ENCODE assay signal across 17 mouse cellular contexts in the genomic region with DNA sequence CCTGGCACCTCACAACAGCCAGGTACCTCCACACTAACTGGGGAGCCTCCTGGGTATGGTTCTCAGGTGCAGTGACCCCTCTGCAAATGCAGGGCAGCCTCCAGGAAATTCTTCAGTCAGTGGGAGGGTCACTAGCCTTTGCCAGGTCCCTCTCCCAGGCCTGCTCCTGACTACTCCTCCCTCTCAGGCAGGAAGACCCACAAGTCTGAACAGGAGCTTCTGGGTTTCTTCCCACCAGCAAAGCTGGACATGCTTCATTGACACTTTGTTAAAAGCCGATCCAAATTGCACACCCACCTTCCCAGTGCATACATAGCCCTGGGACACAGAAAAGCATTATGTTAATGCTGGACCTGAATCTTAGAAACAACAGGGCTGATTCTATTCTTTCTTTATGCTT. TPM values are rescaled to one million over a fixed set of nuclear protein-coding genes. Genes with fewer than 3 reads are reported as not detected.
DNase-seq lines count a peak whose midpoint lies in the region; ATAC-seq and TF ChIP-seq lines count a peak whose summit lies in the region.
"Had no signal": no experiment of that assay in that cellular context is flagged by ENCODE, and none has a peak within 500 bp of the region (broad histone marks: within the 10 kb centered on the region; RNA-seq: fewer than 3 reads in every experiment).

No protein-coding gene starts in this region.

- H3K27ac ChIP-seq in heart, embryonic 11.5 days (ENCODE audit: low read depth, low read length): peak overlapping the region; percentile 1; the same call in 1 of the 2 replicates
- H3K27ac ChIP-seq in liver, postnatal 0 days (ENCODE audit: low read depth): peak overlapping the region; percentile 30; the same call in 1 of the 2 replicates
- 0 out of 2 replicates have a peak overlapping the region, but pooled peaks have one; percentile 23 for H3K27ac ChIP-seq in embryonic facial prominence, embryonic 15.5 days (replicated peaks)
- H3K27ac ChIP-seq in stomach, embryonic 14.5 days (ENCODE audit: low read length): peak overlapping the region; percentile 55; the same call in 1 of the 2 replicates
- H3K27ac ChIP-seq: forebrain, embryonic 10.5 days; hindbrain, embryonic 12.5 days had no signal

- TF ChIP-seq CTCF in liver, postnatal 0 days (IDR thresholded peaks at IDR 0.05; ENCODE audit: low read depth): no peak

- peaks cover 33% of the 10 kb centered on the region for H3K4me1 ChIP-seq in heart, embryonic 11.5 days (ENCODE audit: control insufficient read depth, insufficient read depth, low read length)
- peaks cover 43% of the 10 kb centered on the region for H3K4me1 ChIP-seq in liver, postnatal 0 days (ENCODE audit: insufficient read depth)
- H3K4me1 ChIP-seq in embryonic facial prominence, embryonic 15.5 days: peaks cover 13% of the 10 kb centered on the region
- peaks cover 19% of the 10 kb centered on the region for H3K4me1 ChIP-seq in stomach, embryonic 14.5 days (ENCODE audit: control insufficient read depth, insufficient read depth, low read length)

- H3K4me3 ChIP-seq in heart, embryonic 11.5 days (ENCODE audit: low read depth, low read length): no peak overlapping the region
- no peak overlapping the region for H3K4me3 ChIP-seq in liver, postnatal 0 days (ENCODE audit: low read depth, low read length)
- H3K4me3 ChIP-seq in embryonic facial prominence, embryonic 15.5 days (replicated peaks): no peak overlapping the region
- H3K4me3 ChIP-seq in stomach, embryonic 14.5 days (ENCODE audit: low read depth, low read length): no peak overlapping the region
- H3K4me3 ChIP-seq: forebrain, embryonic 10.5 days; hindbrain, embryonic 12.5 days had no signal

- no peaks in the 10 kb centered on the region for H3K9me3 ChIP-seq in heart, embryonic 11.5 days (replicated peaks; ENCODE audit: control insufficient read depth, low read length)
- no peaks in the 10 kb centered on the region for H3K9me3 ChIP-seq in liver, postnatal 0 days (ENCODE audit: low read length)
- H3K9me3 ChIP-seq in embryonic facial prominence, embryonic 15.5 days (replicated peaks): no peaks in the 10 kb centered on the region
- H3K9me3 ChIP-seq in stomach, embryonic 14.5 days (ENCODE audit: control insufficient read depth, low read depth, low read length): no peaks in the 10 kb centered on the region
- H3K9me3 ChIP-seq: forebrain, embryonic 10.5 days; hindbrain, embryonic 12.5 days had no signal

- H3K27me3 ChIP-seq in heart, embryonic 11.5 days (ENCODE audit: control insufficient read depth, insufficient read depth, low read length): no peaks in the 10 kb centered on the region
- no peaks in the 10 kb centered on the region for H3K27me3 ChIP-seq in liver, postnatal 0 days (ENCODE audit: insufficient read depth, low read length)
- no peaks in the 10 kb centered on the region for H3K27me3 ChIP-seq in embryonic facial prominence, embryonic 15.5 days
- H3K27me3 ChIP-seq in stomach, embryonic 14.5 days (ENCODE audit: control insufficient read depth, insufficient read depth, low read length): no peaks in the 10 kb centered on the region
- H3K27me3 ChIP-seq: hindbrain, embryonic 12.5 days had no signal

- H3K4me2 ChIP-seq in heart, embryonic 11.5 days: no peak overlapping the region
- H3K4me2 ChIP-seq in liver, postnatal 0 days (ENCODE audit: low read depth, low read length): peak overlapping the region; percentile 6; the same call in 1 of the 2 replicates
- no peak overlapping the region for H3K4me2 ChIP-seq in embryonic facial prominence, embryonic 15.5 days (replicated peaks)
- H3K4me2 ChIP-seq in stomach, embryonic 14.5 days (replicated peaks; ENCODE audit: low read depth, low read length): no peak overlapping the region
- H3K4me2 ChIP-seq: hindbrain, embryonic 12.5 days had no signal

- 62% methylated on average over 1 of the region's 1 CpGs for WGBS in heart, embryonic 11.5 days (ENCODE audit: insufficient replicate concordance)
- WGBS in liver, postnatal 0 days (ENCODE audit: insufficient replicate concordance): 75% methylated on average over 1 of the region's 1 CpGs
- 30% methylated on average over 1 of the region's 1 CpGs for WGBS in embryonic facial prominence, embryonic 15.5 days
- 68% methylated on average over 1 of the region's 1 CpGs for WGBS in stomach, embryonic 14.5 days

- TF ChIP-seq EP300 in liver, postnatal 0 days (IDR thresholded peaks at IDR 0.05; ENCODE audit: low read depth): no peak

- ATAC-seq in heart, embryonic 11.5 days (replicated peaks; ENCODE audit: insufficient number of reproducible peaks, low FRiP score, low TSS enrichment): no peak
- ATAC-seq in liver, postnatal 0 days: no peak
- no peak for ATAC-seq in embryonic facial prominence, embryonic 15.5 days (ENCODE audit: insufficient number of reproducible peaks, low FRiP score, low TSS enrichment, low read depth)
- ATAC-seq in stomach, embryonic 14.5 days (ENCODE audit: insufficient number of reproducible peaks, insufficient read depth, low FRiP score, low read depth): no peak

- no peak for DNase-seq in heart, adult 11 months
- no peak for DNase-seq in liver, postnatal 0 days
- no peak for DNase-seq in liver
- DNase-seq in adrenal gland, postnatal 14 days: no peak
- DNase-seq in embryo, embryonic 9.5 days (ENCODE audit: extremely low spot score): no peak
- DNase-seq: adrenal gland, postnatal 10 days; cerebellum, adult 11 months; kidney, adult 11 months; lung, adult 2 months; right cerebral cortex, postnatal 14 days had no signal

- H3K9ac ChIP-seq in heart, embryonic 11.5 days (ENCODE audit: low read depth, low read length): no peak overlapping the region
- 0 out of 2 replicates have a peak overlapping the region, but pooled peaks have one; percentile 26 for H3K9ac ChIP-seq in liver, postnatal 0 days (replicated peaks)
- H3K9ac ChIP-seq in embryonic facial prominence, embryonic 15.5 days: no peak overlapping the region
- no peak overlapping the region for H3K9ac ChIP-seq in stomach, embryonic 14.5 days (replicated peaks; ENCODE audit: low read depth, low read length)
- H3K9ac ChIP-seq: hindbrain, embryonic 12.5 days had no signal

- peaks cover 3% of the 10 kb centered on the region for H3K36me3 ChIP-seq in heart, embryonic 11.5 days (ENCODE audit: control insufficient read depth, insufficient read depth, low read length)
- H3K36me3 ChIP-seq in liver, postnatal 0 days (replicated peaks; ENCODE audit: insufficient read depth, low read length): 0 out of 2 replicates have a peak, but pooled peaks cover 6% of the 10 kb centered on the region
- no peaks in the 10 kb centered on the region for H3K36me3 ChIP-seq in embryonic facial prominence, embryonic 15.5 days
- no peaks in the 10 kb centered on the region for H3K36me3 ChIP-seq in stomach, embryonic 14.5 days (ENCODE audit: control insufficient read depth, insufficient read depth, low read length)
- H3K36me3 ChIP-seq: forebrain, embryonic 10.5 days; hindbrain, embryonic 12.5 days had no signal

RNA-seq across cellular contexts. Expression of a gene that starts 49.0 kb away (rescaled TPM):
- polyA plus RNA-seq in heart, embryonic 11.5 days (2014; fragmentation: Nextera tagmentation; extraction: Ambion mirVana): 1.9 and 2.4 TPM in 2 replicates
- 0.32 and 0.87 TPM in 2 replicates for polyA plus RNA-seq in liver, postnatal 0 days (2015; fragmentation: Nextera tagmentation; extraction: Ambion mirVana)
- polyA plus RNA-seq in embryonic facial prominence, embryonic 15.5 days (2015; fragmentation: Nextera tagmentation; extraction: Ambion mirVana): 0.51 and 0.70 TPM in 2 replicates
- polyA plus RNA-seq in stomach, embryonic 14.5 days (2014; fragmentation: Nextera tagmentation; extraction: Ambion mirVana): 0.38 and 0.46 TPM in 2 replicates
- not detected in 2 replicates for total RNA-seq in adrenal gland, postnatal 14 days (2021)
- total RNA-seq: gastrocnemius, adult 18-20 months; left cerebral cortex, postnatal 14 days had no signal
- polyA plus RNA-seq: lung, adult 2 months had no signal

Comparison
In these comparisons a context has a peak if more than half of its experiments do, and no peak if none do; other contexts are left out.
1. H3K27ac ChIP-seq: peak in every context shown above with its lines; median percentile 55 in stomach, embryonic 14.5 days; 30 in liver, postnatal 0 days; 23 in embryonic facial prominence, embryonic 15.5 days; 1 in heart, embryonic 11.5 days.